Mouse (Mus musculus): Measurements from ENCODE around the gene Ube3b.

GRCm38 (mm10) chr5:114365043-114365752 lies 15.2 kb upstream of the Ube3b start:
- TF ChIP-seq CTCF (IDR thresholded peaks at IDR 0.05; ENCODE audit: low read depth, low read length) (no peak), POLR2A (IDR thresholded peaks at IDR 0.05; ENCODE audit: extremely low read depth, insufficient read depth, low read length) (no peak)
